Mouse (Mus musculus) ES-Bruce4 (cell line): ENCODE results near the gene Slc23a2.

Source experiments
- CTCF ChIP-seq: IDR thresholded peaks from one replicate; pipeline ENCODE4 v1.8.1; 2011; ENCODE audit warnings: low read depth, low read length
- POLR2A ChIP-seq: IDR thresholded peaks from one replicate; pipeline ENCODE4 v1.8.1; 2011; ENCODE audit warnings: low read length; ENCODE audit not compliant: insufficient read depth

DNA sequence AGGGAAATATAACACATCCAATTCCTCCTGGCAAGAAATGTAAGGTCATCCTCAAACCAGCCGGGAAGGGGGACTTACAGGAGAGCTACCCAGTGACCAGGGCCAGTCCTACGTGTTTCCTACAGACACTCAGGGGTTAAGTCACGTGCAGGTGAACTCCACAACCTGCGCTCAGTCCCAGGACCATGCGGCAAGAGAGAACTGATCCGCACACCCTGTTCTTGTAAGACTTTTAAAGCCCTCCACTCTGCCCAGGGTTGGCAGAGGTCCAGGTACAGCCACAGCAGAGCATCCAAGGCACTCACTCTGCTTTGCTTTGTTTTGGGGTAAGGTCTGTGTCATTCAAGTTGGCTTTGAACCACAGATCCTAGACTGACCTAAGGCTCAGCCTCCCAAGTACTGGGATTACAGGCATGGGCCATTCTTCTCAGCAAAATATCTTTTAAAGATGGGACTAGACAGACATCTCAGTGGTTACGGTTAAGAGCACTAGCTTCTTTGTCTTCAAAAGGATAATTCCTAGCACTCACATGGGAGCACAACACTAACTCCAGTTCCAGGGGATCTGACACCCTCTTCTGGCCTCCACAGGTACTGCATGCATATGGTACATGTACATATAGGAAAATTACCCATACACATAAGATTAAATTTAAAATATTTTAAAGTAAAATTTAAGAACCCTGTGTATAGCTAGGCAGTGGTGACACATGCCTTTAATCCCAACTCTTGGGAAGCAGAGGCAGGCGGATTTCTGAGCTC is 8.9 kb downstream of the Slc23a2 start:
- TF ChIP-seq POLR2A, result no peak
- no peak for TF ChIP-seq CTCF
